Mouse (Mus musculus) forebrain, embryonic 15.5 days (tissue): ENCODE data around the gene Duxf3. TPM values are rescaled to one million over a fixed set of nuclear protein-coding genes. Genes with fewer than 3 reads are reported as not detected.

Source experiments
- ATAC-seq: fragments of 200-750 bp; cut with Nextera tagmentation; replicated peaks from 2 replicates; pipeline ENCODE4 v1.8.0; 2017; ENCODE audit warnings: mild to moderate bottlenecking, moderate TSS enrichment, moderate library complexity
- H3K27ac ChIP-seq: fragments of 300-500 bp; sonication (generic); replicated peaks from 2 replicates; pipeline ENCODE4 v1.5.1; 2015; ENCODE audit warnings: mild to moderate bottlenecking, inconsistent platforms
- H3K27me3 ChIP-seq: fragments of 300-500 bp; sonication (generic); 2 replicates; pipeline ENCODE4 v1.6.1; 2015; ENCODE audit warnings: inconsistent platforms
- H3K36me3 ChIP-seq: fragments of 300-500 bp; sonication (generic); 2 replicates; pipeline ENCODE4 v1.6.1; 2015; ENCODE audit warnings: mild to moderate bottlenecking, inconsistent platforms
- H3K4me1 ChIP-seq: fragments of 300-500 bp; sonication (generic); 2 replicates; pipeline ENCODE4 v1.6.1; 2015; ENCODE audit warnings: inconsistent platforms
- H3K4me2 ChIP-seq: fragments of 300-500 bp; sonication (generic); replicated peaks from 2 replicates; pipeline ENCODE4 v1.6.1; 2015; ENCODE audit warnings: mild to moderate bottlenecking, inconsistent platforms
- H3K4me3 ChIP-seq: fragments of 300-500 bp; sonication (generic); 2 replicates; pipeline ENCODE4 v1.5.1; 2015; ENCODE audit warnings: mild to moderate bottlenecking, inconsistent platforms
- H3K9ac ChIP-seq: fragments of 300-500 bp; sonication (generic); replicated peaks from 2 replicates; pipeline ENCODE4 v1.6.1; 2015; ENCODE audit warnings: mild to moderate bottlenecking, inconsistent platforms
- H3K9me3 ChIP-seq: fragments of 300-500 bp; sonication (generic); 2 replicates; pipeline ENCODE4 v1.6.1; 2016; ENCODE audit warnings: inconsistent platforms
- WGBS: fragments of 180-500 bp; shearing (Covaris S2); methylation state at CpG from one replicate; pipeline ENCODE4 v1.1.7; 2015; ENCODE audit warnings: mixed read lengths; 5-methylcytosine and 5-hydroxymethylcytosine counted together
- polyA plus RNA-seq: library from polyadenylated mRNA; unstranded; fragments of >200 nt; fragmentation: Nextera tagmentation; extraction: Ambion mirVana; gene quantifications from 2 replicates; pipeline ENCODE4 v1.2.1, GENCODE M21; 2015

Gene Duxf3
- polyA plus RNA-seq, 1 experiment from 2014 or later, result not detected

DNA sequence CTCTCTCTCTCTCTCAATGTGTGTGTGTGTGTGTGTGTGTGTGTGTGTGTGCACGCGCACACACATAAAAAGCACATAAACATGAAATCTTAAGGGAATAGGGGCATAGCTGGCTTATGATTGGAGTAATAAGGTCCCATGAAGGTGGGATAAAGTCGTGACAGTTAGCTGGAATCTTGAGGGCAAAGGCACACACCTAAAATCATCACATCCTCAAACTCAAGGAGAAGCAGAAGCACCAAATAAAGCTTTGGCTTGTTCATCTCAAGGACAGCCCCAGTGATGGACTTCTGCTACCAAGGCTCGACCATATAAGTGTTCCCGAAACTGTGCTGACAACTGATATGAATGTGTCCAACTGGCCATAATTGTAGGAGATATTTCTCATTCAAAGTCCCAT lies 17.5 kb downstream of the Duxf3 start:
- Histone ChIP-seq H3K9me3 (no peaks in the 10 kb centered on the region), H3K9ac (no peak overlapping the region), H3K4me2 (no peak overlapping the region), H3K36me3 (no peaks in the 10 kb centered on the region), H3K27me3 (no peaks in the 10 kb centered on the region), H3K4me3 (no peak overlapping the region), H3K4me1 (no peaks in the 10 kb centered on the region), H3K27ac (no peak overlapping the region)
- WGBS, result 82% methylated on average over 5 of the region's 5 CpGs
- no peak for ATAC-seq

DNA sequence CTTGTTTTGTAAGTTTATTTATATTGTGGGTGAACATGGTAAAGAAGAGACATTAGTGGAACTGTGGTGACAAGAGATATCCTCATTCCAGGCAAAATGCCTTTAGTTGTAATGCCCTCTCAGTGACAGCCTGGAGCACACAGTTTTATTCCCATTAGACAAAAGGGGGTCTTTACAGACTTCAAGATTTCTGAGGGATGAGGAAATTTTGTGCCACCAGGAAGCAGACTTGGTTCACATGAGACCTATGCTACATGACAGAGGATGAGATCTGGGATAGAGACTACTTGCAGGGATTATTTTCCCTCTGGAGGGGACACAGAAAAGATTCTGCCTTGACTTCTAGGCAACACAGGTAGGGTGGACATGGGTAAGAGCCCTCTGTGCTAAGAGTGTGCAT lies 18.0 kb downstream of the Duxf3 start:
- Histone ChIP-seq H3K4me1 (no peaks in the 10 kb centered on the region), H3K4me3 (no peak overlapping the region), H3K4me2 (no peak overlapping the region), H3K9me3 (no peaks in the 10 kb centered on the region), H3K27me3 (no peaks in the 10 kb centered on the region), H3K9ac (no peak overlapping the region), H3K36me3 (no peaks in the 10 kb centered on the region), H3K27ac (no peak overlapping the region)
- no peak for ATAC-seq

DNA sequence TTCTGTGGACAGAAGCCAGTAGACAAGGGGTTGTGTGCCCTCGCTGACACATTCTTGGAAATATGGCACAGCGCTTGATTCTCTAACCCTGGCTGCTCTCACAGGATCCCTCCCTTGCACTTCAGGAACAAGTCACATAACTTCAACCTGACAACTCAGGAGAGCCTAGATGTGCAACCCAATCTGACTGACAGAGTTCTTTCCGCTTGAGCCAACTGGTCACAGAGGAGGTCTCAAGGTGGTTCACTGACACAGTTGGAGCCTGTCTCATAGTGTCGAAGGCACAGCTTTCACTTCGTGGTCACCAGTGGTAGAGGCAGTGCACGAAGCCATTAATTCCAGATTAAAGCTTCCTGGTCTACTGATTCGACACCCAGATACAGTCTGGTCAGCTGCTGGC lies 20.2 kb downstream of the Duxf3 start:
- 78% methylated on average over 7 of the region's 7 CpGs for WGBS
- Histone ChIP-seq H3K27ac (no peak overlapping the region), H3K4me2 (no peak overlapping the region), H3K4me3 (no peak overlapping the region), H3K4me1 (no peaks in the 10 kb centered on the region), H3K9ac (no peak overlapping the region), H3K27me3 (no peaks in the 10 kb centered on the region), H3K36me3 (no peaks in the 10 kb centered on the region), H3K9me3 (peaks cover 3% of the 10 kb centered on the region; the same call in 1 of the 2 replicates)
- ATAC-seq, result no peak

DNA sequence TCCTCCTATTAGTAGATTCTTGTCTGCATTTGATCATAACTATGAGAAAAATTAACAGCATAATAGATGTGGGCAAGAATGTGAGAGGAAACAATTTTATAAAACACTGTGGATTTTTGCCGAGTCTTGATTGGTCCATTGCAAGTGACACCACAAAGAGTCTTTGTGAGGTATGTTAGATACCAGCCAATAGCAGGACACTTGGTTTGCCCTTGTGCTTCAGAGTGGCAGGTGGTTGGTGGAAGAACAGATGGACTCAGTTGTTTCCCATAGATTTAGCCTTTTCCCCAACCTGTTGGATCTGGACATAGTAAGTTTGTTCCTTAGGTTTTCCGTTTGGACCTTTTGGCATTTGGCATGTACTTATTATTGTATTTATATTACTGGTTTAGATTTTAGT lies 21.3 kb downstream of the Duxf3 start:
- Histone ChIP-seq H3K4me3 (no peak overlapping the region), H3K4me2 (no peak overlapping the region), H3K27ac (no peak overlapping the region), H3K9ac (no peak overlapping the region), H3K27me3 (no peaks in the 10 kb centered on the region), H3K9me3 (peaks cover 3% of the 10 kb centered on the region; the same call in 1 of the 2 replicates), H3K36me3 (no peaks in the 10 kb centered on the region), H3K4me1 (no peaks in the 10 kb centered on the region)
- no peak for ATAC-seq
- WGBS, result 93% methylated on average over 2 of the region's 2 CpGs

DNA sequence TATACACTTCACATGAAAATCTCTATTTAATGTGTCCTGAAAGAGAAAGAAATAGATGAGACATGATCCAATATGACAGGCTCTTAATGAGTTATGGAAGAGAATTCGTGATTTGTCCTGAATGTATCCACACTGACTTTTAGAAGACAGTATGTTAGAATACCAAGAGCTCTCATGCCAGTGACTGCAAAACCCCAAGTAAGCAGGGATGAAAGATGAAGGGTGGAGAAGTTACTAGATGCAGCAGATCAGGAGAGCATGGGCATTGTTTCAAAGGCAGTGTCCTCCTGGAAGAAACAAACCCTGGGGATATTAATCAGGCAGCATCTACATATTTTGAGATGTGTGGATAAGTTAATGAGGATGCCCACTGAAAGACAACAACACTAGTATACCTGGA lies 22.0 kb downstream of the Duxf3 start:
- no peaks in the 10 kb centered on the region for H3K27me3 ChIP-seq
- no peak overlapping the region for H3K9ac ChIP-seq
- H3K36me3 ChIP-seq, result no peaks in the 10 kb centered on the region
- 72% methylated on average over 1 of the region's 1 CpGs for WGBS
- ATAC-seq, result no peak
- H3K4me3 ChIP-seq, result no peak overlapping the region
- H3K4me1 ChIP-seq, result no peaks in the 10 kb centered on the region
- peaks cover 3% of the 10 kb centered on the region; the same call in 1 of the 2 replicates for H3K9me3 ChIP-seq
- H3K4me2 ChIP-seq, result no peak overlapping the region
- no peak overlapping the region for H3K27ac ChIP-seq

DNA sequence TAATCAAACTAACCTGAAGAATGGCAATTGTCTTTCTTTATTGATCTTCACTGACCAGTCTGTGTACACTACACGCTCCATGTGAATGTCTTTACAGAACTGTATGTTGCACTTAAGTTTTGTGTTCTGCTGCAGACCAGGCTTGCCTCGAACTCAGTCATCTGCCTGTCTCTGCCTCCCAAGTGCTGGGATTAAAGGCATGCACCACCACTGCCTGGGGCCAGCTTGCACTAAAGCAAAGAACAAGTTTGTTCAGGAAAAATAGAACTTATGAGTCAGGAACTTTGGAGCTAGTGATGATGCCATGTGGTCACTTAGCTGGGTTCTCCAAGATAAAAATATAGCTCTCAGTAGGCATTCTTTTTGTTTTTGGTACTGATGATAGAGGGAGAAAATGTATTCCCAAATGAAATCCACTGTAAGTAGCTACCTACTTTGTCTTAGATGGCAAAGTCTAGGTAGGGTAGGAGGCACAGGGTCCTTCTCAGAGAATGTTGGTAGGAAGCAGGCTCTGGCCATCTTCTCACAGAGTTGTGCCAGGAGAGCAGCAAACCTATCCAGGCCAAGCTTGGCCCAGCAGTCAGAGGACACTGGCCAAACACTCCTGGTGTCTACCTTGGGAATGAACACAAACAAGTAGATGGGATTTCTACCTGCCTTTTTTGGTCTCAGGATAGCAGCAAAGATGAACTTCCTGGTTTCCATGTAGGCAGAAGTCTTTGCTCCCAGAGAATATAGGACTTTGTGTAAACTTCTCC lies 22.6 kb downstream of the Duxf3 start:
- H3K4me2 ChIP-seq, result no peak overlapping the region
- no peak overlapping the region for H3K9ac ChIP-seq
- peaks cover 3% of the 10 kb centered on the region; the same call in 1 of the 2 replicates for H3K9me3 ChIP-seq
- H3K4me1 ChIP-seq, result no peaks in the 10 kb centered on the region
- H3K27me3 ChIP-seq, result no peaks in the 10 kb centered on the region
- no peak for ATAC-seq
- H3K4me3 ChIP-seq, result no peak overlapping the region
- no peaks in the 10 kb centered on the region for H3K36me3 ChIP-seq
- WGBS, result 76% methylated on average over 2 of the region's 2 CpGs
- H3K27ac ChIP-seq, result no peak overlapping the region

DNA sequence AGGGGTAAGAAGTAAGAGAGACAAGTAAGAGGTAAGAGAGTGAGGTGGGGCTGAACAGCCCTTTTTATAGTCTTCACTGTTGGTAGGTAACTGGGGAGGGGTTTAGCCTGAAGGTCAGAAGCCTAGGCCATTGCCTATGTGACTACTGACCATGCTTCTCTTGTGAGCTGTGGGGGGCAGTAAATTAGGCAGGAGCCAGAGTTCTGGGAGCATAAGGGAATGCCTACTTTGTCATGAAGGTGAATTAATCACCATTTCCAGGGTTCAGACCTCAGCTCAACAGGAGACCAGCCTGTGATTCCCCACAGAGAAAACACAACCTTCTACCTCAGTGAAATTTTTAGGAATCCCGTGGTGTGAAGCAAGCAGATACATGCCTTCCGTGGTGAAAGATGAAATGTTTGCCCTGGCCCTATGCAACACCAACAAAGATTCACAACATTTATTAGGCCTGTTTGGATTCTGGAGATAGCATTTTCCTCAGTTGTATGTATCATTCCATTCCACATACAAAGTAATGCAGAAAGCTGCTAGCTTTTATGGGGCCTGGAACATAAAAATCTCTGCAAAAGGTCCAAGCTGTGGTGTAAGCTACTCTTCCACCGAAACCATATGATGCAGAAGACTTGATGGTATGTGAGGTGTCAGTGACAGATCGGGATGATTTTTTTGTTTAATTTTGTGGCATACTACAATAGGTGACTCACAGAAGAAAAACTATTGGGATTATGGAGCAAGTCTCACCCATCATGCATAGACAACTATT lies 25.7 kb downstream of the Duxf3 start:
- Histone ChIP-seq H3K9ac (no peak overlapping the region), H3K27me3 (no peaks in the 10 kb centered on the region), H3K4me1 (no peaks in the 10 kb centered on the region), H3K36me3 (no peaks in the 10 kb centered on the region), H3K27ac (no peak overlapping the region), H3K4me3 (no peak overlapping the region), H3K4me2 (no peak overlapping the region), H3K9me3 (peaks cover 3% of the 10 kb centered on the region; the same call in 1 of the 2 replicates)
- ATAC-seq, result no peak
- WGBS, result 91% methylated on average over 4 of the region's 4 CpGs

DNA sequence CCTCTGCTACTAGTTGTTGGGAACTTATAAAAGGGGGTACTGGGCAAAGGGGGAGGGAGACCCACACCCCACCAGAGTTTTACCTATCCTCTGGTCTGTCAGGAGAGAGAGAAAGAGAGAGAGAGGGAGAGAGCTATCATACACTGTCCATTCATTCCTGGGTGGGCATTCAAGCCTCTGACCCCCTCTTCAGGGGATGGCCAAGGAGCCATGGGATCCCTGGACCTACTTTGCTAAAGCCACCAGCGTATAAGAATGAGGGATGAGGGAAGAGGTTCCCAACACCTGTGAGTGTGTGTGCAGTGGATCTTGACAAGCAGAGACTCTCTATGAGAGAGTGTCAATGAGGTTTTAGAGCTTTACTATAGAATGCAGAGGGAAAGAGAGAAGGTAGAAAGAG lies 26.5 kb downstream of the Duxf3 start:
- peaks cover 3% of the 10 kb centered on the region; the same call in 1 of the 2 replicates for H3K9me3 ChIP-seq
- ATAC-seq, result no peak
- WGBS, result 36% methylated on average over 1 of the region's 1 CpGs
- H3K4me2 ChIP-seq, result no peak overlapping the region
- no peaks in the 10 kb centered on the region for H3K4me1 ChIP-seq
- H3K4me3 ChIP-seq, result no peak overlapping the region
- H3K36me3 ChIP-seq, result no peaks in the 10 kb centered on the region
- no peak overlapping the region for H3K9ac ChIP-seq
- H3K27me3 ChIP-seq, result no peaks in the 10 kb centered on the region
- H3K27ac ChIP-seq, result no peak overlapping the region

Other genes with a start within 250 kb of the Duxf3 start
- not detected in 2 replicates for gene AW822073, start 7.7 kb downstream of the Duxf3 start, polyA plus RNA-seq
- not detected in 2 replicates for gene Gm4981, start 4.0 kb upstream of the Duxf3 start, polyA plus RNA-seq
- gene Gcc2, start 22.8 kb upstream of the Duxf3 start, polyA plus RNA-seq, result 84.1 and 86.0 TPM in 2 replicates
- gene Lims1, start 90.8 kb upstream of the Duxf3 start, polyA plus RNA-seq, result 65.3 and 70.1 TPM in 2 replicates
- gene Ranbp2, start 214.2 kb upstream of the Duxf3 start, polyA plus RNA-seq, result 19.7 and 21.5 TPM in 2 replicates